Mouse (Mus musculus) layer of hippocampus, postnatal 25 days (tissue): ENCODE results near the gene Plin5. TPM values are rescaled to one million over a fixed set of nuclear protein-coding genes. Genes with fewer than 3 reads are reported as not detected.
A peak's percentile ranks its signal among the peaks of the same experiment; 100 is the strongest.
"Not testable (repeated sequence)": the region's sequence is repeated elsewhere in the genome, so short reads cannot be mapped to it uniquely, and the experiment has no call there.

Source experiments
- DNase-seq, 2 experiments: peaks; one replicate each; pipeline ENCODE4 v3.0.0; 2022; ENCODE audit warnings: mixed read lengths in 2 of 2, low spot score in 1 of 2; ENCODE audit errors: extremely low spot score in 1 of 2
- total RNA-seq, 2 experiments: library from RNA; stranded (reverse); gene quantifications; 2 replicates each; pipeline ENCODE4 v1.2.3; 2021

Gene Plin5
- total RNA-seq, 2 experiments from 2014 or later = 0.30 to 0.85 TPM

GRCm38 (mm10) chr17:56108334-56109044 is 8.9 kb downstream of the Plin5 start:
- DNase-seq = no peak

GRCm38 (mm10) chr17:56107736-56108135 is 9.7 kb downstream of the Plin5 start:
- no peak for DNase-seq

GRCm38 (mm10) chr17:56106981-56107380 is 10.4 kb downstream of the Plin5 start:
- no peak for DNase-seq

- not testable (repeated sequence) for DNase-seq
Measured at GRCm38 (mm10) chr17:56106436-56106835, 11.0 kb downstream of the Plin5 start.

- DNase-seq = not testable (repeated sequence)
Measured at GRCm38 (mm10) chr17:56104821-56105220, 12.6 kb downstream of the Plin5 start.

- DNase-seq = no peak
Measured at GRCm38 (mm10) chr17:56103465-56104285, 13.7 kb downstream of the Plin5 start.

- no peak for DNase-seq
Measured at GRCm38 (mm10) chr17:56102927-56103326, 14.5 kb downstream of the Plin5 start.

GRCm38 (mm10) chr17:56102158-56102557 is 15.2 kb downstream of the Plin5 start:
- DNase-seq = no peak

GRCm38 (mm10) chr17:56100811-56101210 is 16.6 kb downstream of the Plin5 start:
- DNase-seq = no peak

GRCm38 (mm10) chr17:56098711-56099572 is 18.5 kb downstream of the Plin5 start:
- no peak for DNase-seq

- DNase-seq = no peak
Measured at GRCm38 (mm10) chr17:56098180-56098579, 19.2 kb downstream of the Plin5 start.

GRCm38 (mm10) chr17:56096883-56097282 is 20.5 kb downstream of the Plin5 start:
- no peak for DNase-seq

- no peak for DNase-seq
Measured at GRCm38 (mm10) chr17:56092794-56093193, 24.6 kb downstream of the Plin5 start.

- no peak for DNase-seq
Measured at GRCm38 (mm10) chr17:56092312-56092711, 25.1 kb downstream of the Plin5 start.

- DNase-seq = peak in 1 of 2 experiments; percentile 38
Measured at GRCm38 (mm10) chr17:56080781-56081585, 36.4 kb downstream of the Plin5 start.

GRCm38 (mm10) chr17:56079921-56080320 is 37.5 kb downstream of the Plin5 start:
- no peak for DNase-seq

- peak; percentile 96 to 99 for DNase-seq
Measured at GRCm38 (mm10) chr17:56078880-56079795, 38.3 kb downstream of the Plin5 start, which contains the start of gene Hdgfl2. Gene Hdgfl2, plus strand, starts transcription at chr17:56079634.

GRCm38 (mm10) chr17:56078361-56078760 is 39.0 kb downstream of the Plin5 start:
- DNase-seq = not testable (repeated sequence)

- no peak for DNase-seq
Measured at GRCm38 (mm10) chr17:56077523-56077922, 39.9 kb downstream of the Plin5 start.
